Mouse (Mus musculus) neural tube, embryonic 15.5 days (tissue): Measurements from ENCODE around the gene Tiparp. TPM values are rescaled to one million over a fixed set of nuclear protein-coding genes. Genes with fewer than 3 reads are reported as not detected.

ENCODE experiments used
- ATAC-seq: fragments of 200-750 bp; cut with Nextera tagmentation; 2 replicates; pipeline ENCODE4 v1.8.0; 2017; ENCODE audit warnings: mild to moderate bottlenecking, moderate TSS enrichment, moderate library complexity; ENCODE audit not compliant: low FRiP score
- H3K27ac ChIP-seq: fragments of 300-500 bp; sonication (generic); replicated peaks from 2 replicates; pipeline ENCODE4 v1.5.1; 2015; ENCODE audit warnings: mild to moderate bottlenecking, inconsistent platforms
- H3K27me3 ChIP-seq: fragments of 300-500 bp; sonication (generic); replicated peaks from 2 replicates; pipeline ENCODE4 v1.6.1; 2015; ENCODE audit warnings: inconsistent platforms
- H3K36me3 ChIP-seq: fragments of 300-500 bp; sonication (generic); 2 replicates; pipeline ENCODE4 v1.6.1; 2015; ENCODE audit warnings: inconsistent platforms
- H3K4me1 ChIP-seq: fragments of 300-500 bp; sonication (generic); 2 replicates; pipeline ENCODE4 v1.6.1; 2015; ENCODE audit warnings: inconsistent platforms
- H3K4me2 ChIP-seq: fragments of 300-500 bp; sonication (generic); 2 replicates; pipeline ENCODE4 v1.6.1; 2015; ENCODE audit warnings: inconsistent platforms, mild to moderate bottlenecking, moderate library complexity
- H3K4me3 ChIP-seq: fragments of 300-500 bp; sonication (generic); replicated peaks from 2 replicates; pipeline ENCODE4 v1.5.1; 2015; ENCODE audit warnings: mild to moderate bottlenecking, inconsistent platforms
- H3K9ac ChIP-seq: fragments of 300-500 bp; sonication (generic); replicated peaks from 2 replicates; pipeline ENCODE4 v1.6.1; 2015; ENCODE audit warnings: mild to moderate bottlenecking, inconsistent platforms
- H3K9me3 ChIP-seq: fragments of 300-500 bp; sonication (generic); replicated peaks from 2 replicates; pipeline ENCODE4 v1.6.1; 2016; ENCODE audit warnings: inconsistent platforms
- WGBS: fragments of 180-500 bp; shearing (Covaris S2); methylation state at CpG from one replicate; pipeline ENCODE4 v1.1.7; 2015; ENCODE audit warnings: mixed read lengths; 5-methylcytosine and 5-hydroxymethylcytosine counted together
- polyA plus RNA-seq: library from polyadenylated mRNA; unstranded; fragments of >200 nt; fragmentation: Nextera tagmentation; extraction: Ambion mirVana; gene quantifications from 2 replicates; pipeline ENCODE4 v1.2.1, GENCODE M21; 2015

Tiparp gene
- polyA plus RNA-seq, 1 experiment from 2014 or later: 28.7 TPM

DNA sequence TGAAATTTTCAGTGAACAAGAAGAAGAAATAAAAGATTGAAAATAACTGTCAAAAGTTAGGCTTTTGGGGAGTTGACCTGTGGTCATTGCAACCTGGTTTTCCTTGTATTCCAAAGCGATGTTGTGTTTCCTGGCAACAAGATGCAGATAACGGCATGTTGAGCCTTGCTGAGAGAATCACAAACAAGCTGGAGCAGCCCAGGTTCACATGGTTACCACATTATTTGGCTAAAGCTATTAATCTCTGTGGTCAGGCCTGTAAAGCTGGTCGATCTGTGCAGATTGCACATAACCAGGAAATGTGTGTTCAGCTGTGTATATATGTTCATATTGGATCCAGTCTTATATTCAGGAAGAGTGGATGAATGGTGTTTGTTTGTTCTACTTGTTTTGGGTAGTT is 5.4 kb downstream of the Tiparp start:
- Histone ChIP-seq H3K4me1 (peaks cover 19% of the 10 kb centered on the region), H3K36me3 (no peaks in the 10 kb centered on the region), H3K9me3 (no peaks in the 10 kb centered on the region), H3K4me2 (0 out of 2 replicates have a peak overlapping the region, but pooled peaks have one; percentile 17), H3K27me3 (no peaks in the 10 kb centered on the region), H3K4me3 (no peak overlapping the region), H3K9ac (no peak overlapping the region), H3K27ac (no peak overlapping the region)
- WGBS: 21% methylated on average over 3 of the region's 3 CpGs
- no peak for ATAC-seq

GRCm38 (mm10) chr3:65534488-65534887 is 6.3 kb downstream of the Tiparp start:
- 49% methylated on average over 2 of the region's 2 CpGs for WGBS
- Histone ChIP-seq H3K27ac (no peak overlapping the region), H3K9ac (no peak overlapping the region), H3K4me1 (peaks cover 19% of the 10 kb centered on the region), H3K36me3 (no peaks in the 10 kb centered on the region), H3K9me3 (no peaks in the 10 kb centered on the region), H3K4me2 (no peak overlapping the region), H3K4me3 (no peak overlapping the region), H3K27me3 (no peaks in the 10 kb centered on the region)
- ATAC-seq: no peak

- Histone ChIP-seq H3K27me3 (no peaks in the 10 kb centered on the region), H3K4me3 (no peak overlapping the region), H3K4me1 (peaks cover 16% of the 10 kb centered on the region), H3K9me3 (no peaks in the 10 kb centered on the region), H3K27ac (no peak overlapping the region), H3K9ac (no peak overlapping the region), H3K4me2 (no peak overlapping the region), H3K36me3 (no peaks in the 10 kb centered on the region)
- ATAC-seq: no peak
Measured at GRCm38 (mm10) chr3:65535087-65535761, 7.0 kb downstream of the Tiparp start.

DNA sequence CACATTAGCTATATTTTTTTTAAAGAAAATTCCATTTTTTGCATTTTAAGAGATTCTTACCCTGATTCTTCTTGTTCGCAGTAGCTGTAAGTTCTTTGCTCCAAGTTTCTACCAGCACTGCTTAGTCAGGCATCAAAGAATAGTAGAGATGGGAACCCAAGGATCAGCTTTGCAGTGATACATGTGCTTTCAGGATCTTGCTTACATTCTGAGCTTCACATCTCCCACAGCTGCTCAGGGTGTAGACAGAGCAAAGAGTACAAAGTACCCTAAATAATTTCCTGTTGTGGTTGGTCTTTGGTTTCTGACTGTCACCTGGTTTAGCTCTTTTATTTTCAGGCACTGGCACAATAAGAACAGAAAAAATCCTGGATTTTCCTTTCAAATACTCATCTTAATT is 9.1 kb downstream of the Tiparp start:
- ATAC-seq: no peak
- no peaks in the 10 kb centered on the region for H3K36me3 ChIP-seq
- peaks cover 12% of the 10 kb centered on the region for H3K4me1 ChIP-seq
- H3K27ac ChIP-seq: no peak overlapping the region
- H3K4me2 ChIP-seq: no peak overlapping the region
- no peak overlapping the region for H3K9ac ChIP-seq
- 84% methylated on average over 1 of the region's 1 CpGs for WGBS
- H3K9me3 ChIP-seq: no peaks in the 10 kb centered on the region
- H3K27me3 ChIP-seq: no peaks in the 10 kb centered on the region
- no peak overlapping the region for H3K4me3 ChIP-seq

DNA sequence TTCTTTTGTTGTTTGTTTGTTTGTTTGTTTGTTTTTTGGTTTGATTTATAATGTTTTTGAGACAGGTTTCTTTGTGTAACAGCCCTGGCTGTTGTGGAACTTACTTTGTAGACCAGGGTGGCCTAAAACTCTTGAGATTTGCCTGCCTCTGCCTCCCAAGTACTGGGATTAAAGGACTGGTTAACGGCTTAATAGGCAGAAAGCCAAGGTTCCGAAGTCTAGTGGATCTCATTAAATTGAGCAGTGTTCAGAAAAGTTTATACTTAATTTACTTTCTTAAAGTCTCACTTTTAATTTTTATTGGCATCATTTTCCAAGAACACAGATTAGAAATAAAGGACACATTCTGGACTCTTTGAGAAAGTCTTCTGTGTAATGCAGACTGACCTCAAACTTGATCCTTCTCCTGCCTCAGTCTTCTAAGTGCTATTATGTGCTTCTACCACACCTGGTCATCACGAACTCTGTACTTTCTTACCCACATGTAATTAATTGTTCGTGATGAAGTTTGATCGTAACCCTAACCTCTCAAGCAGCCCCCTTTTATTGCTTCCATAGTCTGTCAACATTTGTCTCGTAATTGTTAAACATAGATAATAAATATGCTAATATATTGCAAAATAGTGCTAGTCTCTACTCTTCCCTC is 12.8 kb downstream of the Tiparp start:
- no peak for ATAC-seq
- no peak overlapping the region for H3K4me2 ChIP-seq
- no peaks in the 10 kb centered on the region for H3K27me3 ChIP-seq
- H3K36me3 ChIP-seq: no peaks in the 10 kb centered on the region
- no peak overlapping the region for H3K9ac ChIP-seq
- no peak overlapping the region for H3K27ac ChIP-seq
- H3K9me3 ChIP-seq: no peaks in the 10 kb centered on the region
- 79% methylated on average over 6 of the region's 6 CpGs for WGBS
- no peak overlapping the region for H3K4me3 ChIP-seq
- H3K4me1 ChIP-seq: 0 out of 2 replicates have a peak, but pooled peaks cover under 1% of the 10 kb centered on the region

DNA sequence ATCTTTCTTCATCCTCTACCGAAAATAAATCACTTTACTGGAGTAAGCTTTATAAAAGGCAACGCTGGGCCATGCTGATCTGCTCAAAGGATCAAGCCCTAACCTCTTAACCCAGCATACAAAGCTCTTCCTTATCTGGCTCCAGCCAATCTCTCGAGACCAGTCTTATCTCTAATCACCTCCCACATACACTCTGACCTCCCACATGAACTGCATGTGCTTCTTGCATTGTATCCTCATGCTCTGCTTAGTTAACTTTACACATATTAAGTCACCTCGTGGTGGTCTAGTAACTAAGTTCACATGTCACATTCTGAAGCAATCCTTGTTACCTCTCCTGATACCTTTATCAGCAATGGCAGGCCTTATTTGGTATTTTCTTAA is 13.3 kb downstream of the Tiparp start:
- H3K9me3 ChIP-seq: no peaks in the 10 kb centered on the region
- H3K4me1 ChIP-seq: no peaks in the 10 kb centered on the region
- no peak overlapping the region for H3K9ac ChIP-seq
- no peaks in the 10 kb centered on the region for H3K36me3 ChIP-seq
- H3K4me2 ChIP-seq: no peak overlapping the region
- no peak for ATAC-seq
- no peaks in the 10 kb centered on the region for H3K27me3 ChIP-seq
- WGBS: 73% methylated on average over 4 of the region's 4 CpGs
- no peak overlapping the region for H3K4me3 ChIP-seq
- no peak overlapping the region for H3K27ac ChIP-seq

- Histone ChIP-seq H3K4me3 (no peak overlapping the region), H3K9ac (no peak overlapping the region), H3K27me3 (no peaks in the 10 kb centered on the region), H3K4me2 (no peak overlapping the region), H3K9me3 (no peaks in the 10 kb centered on the region), H3K36me3 (peaks cover 11% of the 10 kb centered on the region), H3K4me1 (no peaks in the 10 kb centered on the region), H3K27ac (no peak overlapping the region)
- no peak for ATAC-seq
- WGBS: 75% methylated on average over 6 of the region's 6 CpGs
Measured at GRCm38 (mm10) chr3:65549785-65550184, 21.6 kb downstream of the Tiparp start.

DNA sequence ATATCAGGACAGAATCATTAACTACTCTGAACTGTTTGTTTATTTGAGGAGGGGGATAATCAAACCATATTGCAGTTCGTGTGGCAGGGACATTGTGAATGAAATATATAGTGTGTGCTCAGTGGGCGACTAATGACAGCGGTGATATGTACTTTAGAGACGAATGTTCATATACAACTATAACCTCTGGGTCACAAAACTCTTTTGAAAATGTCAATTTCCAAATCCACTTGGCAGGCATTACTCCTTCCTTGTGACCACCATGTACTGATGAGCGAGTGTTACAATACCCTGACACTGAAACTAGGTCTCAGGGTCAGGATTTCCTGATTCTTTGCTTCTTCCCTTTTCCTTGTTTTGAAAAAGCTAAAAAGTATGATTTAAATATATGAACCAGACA is 22.9 kb downstream of the Tiparp start:
- H3K9ac ChIP-seq: no peak overlapping the region
- WGBS: 83% methylated on average over 5 of the region's 5 CpGs
- H3K4me1 ChIP-seq: no peaks in the 10 kb centered on the region
- no peak overlapping the region for H3K4me2 ChIP-seq
- no peak overlapping the region for H3K27ac ChIP-seq
- no peak for ATAC-seq
- H3K36me3 ChIP-seq: peaks cover 11% of the 10 kb centered on the region
- no peaks in the 10 kb centered on the region for H3K9me3 ChIP-seq
- H3K4me3 ChIP-seq: no peak overlapping the region
- H3K27me3 ChIP-seq: no peaks in the 10 kb centered on the region

GRCm38 (mm10) chr3:65554633-65555032 is 26.4 kb downstream of the Tiparp start:
- H3K4me1 ChIP-seq: peaks cover 2% of the 10 kb centered on the region; the same call in 1 of the 2 replicates
- no peak for ATAC-seq
- no peak overlapping the region for H3K4me2 ChIP-seq
- H3K27ac ChIP-seq: no peak overlapping the region
- no peaks in the 10 kb centered on the region for H3K9me3 ChIP-seq
- H3K9ac ChIP-seq: no peak overlapping the region
- no peaks in the 10 kb centered on the region for H3K27me3 ChIP-seq
- WGBS: 95% methylated on average over 2 of the region's 2 CpGs
- no peak overlapping the region for H3K4me3 ChIP-seq
- H3K36me3 ChIP-seq: peaks cover 11% of the 10 kb centered on the region

DNA sequence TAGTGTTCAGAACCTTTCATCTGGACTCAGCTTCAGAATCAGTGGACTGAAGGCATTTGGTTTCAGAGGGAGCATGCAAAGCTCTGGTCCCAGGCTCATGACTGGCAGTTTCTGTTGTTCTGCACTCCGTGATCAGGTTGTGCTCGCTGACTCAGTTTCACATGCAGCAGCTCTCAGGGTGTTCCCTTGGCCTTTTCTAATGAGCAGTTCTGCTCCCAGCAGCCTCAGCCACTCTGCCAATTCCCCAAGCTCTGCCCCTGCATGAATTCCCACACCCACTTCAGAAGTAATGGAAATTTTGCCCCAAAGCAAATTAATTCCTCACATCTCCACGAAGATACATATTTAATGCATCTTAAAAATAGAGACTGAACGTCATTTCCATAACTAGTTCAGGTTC is 30.5 kb downstream of the Tiparp start:
- Histone ChIP-seq H3K4me1 (peaks cover 2% of the 10 kb centered on the region; the same call in 1 of the 2 replicates), H3K9ac (no peak overlapping the region), H3K27me3 (no peaks in the 10 kb centered on the region), H3K9me3 (no peaks in the 10 kb centered on the region), H3K4me2 (no peak overlapping the region), H3K4me3 (no peak overlapping the region), H3K27ac (no peak overlapping the region), H3K36me3 (peaks cover 8% of the 10 kb centered on the region)
- no peak for ATAC-seq
- 71% methylated on average over 4 of the region's 4 CpGs for WGBS

- Histone ChIP-seq H3K36me3 (no peaks in the 10 kb centered on the region), H3K9me3 (no peaks in the 10 kb centered on the region), H3K4me1 (peaks cover 6% of the 10 kb centered on the region; the same call in 1 of the 2 replicates), H3K4me3 (no peak overlapping the region), H3K27ac (no peak overlapping the region), H3K27me3 (no peaks in the 10 kb centered on the region), H3K4me2 (no peak overlapping the region), H3K9ac (no peak overlapping the region)
- ATAC-seq: no peak
- 81% methylated on average over 9 of the region's 9 CpGs for WGBS
Measured at GRCm38 (mm10) chr3:65562212-65562611, 34.0 kb downstream of the Tiparp start.

DNA sequence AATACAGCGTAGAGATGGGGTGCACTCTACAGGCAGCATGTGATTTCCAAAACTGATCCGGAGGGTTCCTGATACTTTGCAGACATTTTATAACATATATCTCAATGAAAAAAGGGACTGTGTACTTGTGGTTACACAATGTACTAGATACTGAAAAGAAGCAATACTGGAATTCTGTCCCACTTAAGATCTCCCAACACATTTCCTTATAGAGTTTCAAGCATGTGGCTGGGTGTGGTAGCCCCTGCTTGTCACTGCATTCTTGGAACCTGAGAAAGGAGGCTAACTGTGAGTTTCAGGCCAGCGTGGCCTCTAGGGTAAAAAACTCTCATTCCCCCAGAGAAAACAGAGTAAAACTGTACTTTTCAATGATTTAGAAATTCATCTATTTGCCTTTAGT is 34.5 kb downstream of the Tiparp start:
- Histone ChIP-seq H3K27ac (no peak overlapping the region), H3K4me2 (no peak overlapping the region), H3K4me1 (peaks cover 6% of the 10 kb centered on the region; the same call in 1 of the 2 replicates), H3K4me3 (no peak overlapping the region), H3K9me3 (no peaks in the 10 kb centered on the region), H3K27me3 (no peaks in the 10 kb centered on the region), H3K9ac (no peak overlapping the region), H3K36me3 (no peaks in the 10 kb centered on the region)
- no peak for ATAC-seq
- WGBS: 93% methylated on average over 3 of the region's 3 CpGs
